Mouse (Mus musculus) cerebellum, postnatal 14 days (tissue): ENCODE results near the gene Rnf32.
A peak's percentile ranks its signal among the peaks of the same experiment; 100 is the strongest.

ENCODE experiments used
- DNase-seq, 2 experiments: peaks; one replicate each; pipeline ENCODE4 v3.0.0; 2021; ENCODE audit warnings: mixed read lengths in 2 of 2

The Rnf32 gene

GRCm38 (mm10) chr5:29195570-29196263, at the start of gene Rnf32:
Rnf32 (plus strand) TSS chr5:29195992.
- DNase-seq: peak; percentile 96

GRCm38 (mm10) chr5:29150146-29150545, 45.6 kb upstream of the Rnf32 start:
- no peak for DNase-seq

DNA sequence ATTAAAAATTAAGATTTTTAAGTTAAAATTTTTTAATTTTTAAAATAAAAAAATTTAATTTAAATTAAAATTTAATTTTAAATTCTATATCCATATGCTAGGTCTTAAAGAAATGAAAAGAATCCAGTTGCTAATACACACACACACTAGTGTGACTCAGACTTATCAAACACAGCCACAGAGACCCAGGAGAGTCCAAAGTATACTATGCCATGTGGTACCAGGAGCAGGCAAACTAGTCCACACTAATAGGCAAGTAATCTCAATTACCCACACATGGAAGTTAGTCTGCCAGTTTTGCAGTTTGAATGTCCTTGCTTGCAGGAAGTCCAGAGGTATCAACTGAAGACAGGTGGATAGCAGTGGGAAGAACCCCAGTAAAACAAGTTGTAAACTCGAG, 35.9 kb upstream of the Rnf32 start:
- no peak for DNase-seq

GRCm38 (mm10) chr5:29166947-29167346, 28.8 kb upstream of the Rnf32 start:
- no peak for DNase-seq

DNA sequence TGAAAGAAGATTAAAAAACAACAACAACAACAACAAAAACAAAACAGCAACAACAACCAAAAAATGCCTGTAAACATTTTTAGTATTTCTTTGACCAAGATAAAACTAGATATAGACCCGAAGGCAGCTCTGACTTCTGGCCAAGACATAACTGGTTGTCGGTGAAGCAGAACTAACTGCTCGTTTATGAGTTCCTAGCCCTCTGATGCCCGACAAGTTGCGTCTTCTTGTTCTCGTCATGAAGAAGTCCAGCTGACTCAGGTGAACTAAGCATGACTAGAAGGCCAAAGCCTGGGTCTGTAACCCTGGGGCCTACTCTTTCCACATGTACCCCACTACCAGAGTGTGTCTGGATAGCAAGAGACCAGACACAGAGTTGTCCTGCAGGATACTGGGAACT, 25.6 kb upstream of the Rnf32 start:
- DNase-seq: no peak

GRCm38 (mm10) chr5:29171165-29171564, 24.6 kb upstream of the Rnf32 start:
- no peak for DNase-seq

DNA sequence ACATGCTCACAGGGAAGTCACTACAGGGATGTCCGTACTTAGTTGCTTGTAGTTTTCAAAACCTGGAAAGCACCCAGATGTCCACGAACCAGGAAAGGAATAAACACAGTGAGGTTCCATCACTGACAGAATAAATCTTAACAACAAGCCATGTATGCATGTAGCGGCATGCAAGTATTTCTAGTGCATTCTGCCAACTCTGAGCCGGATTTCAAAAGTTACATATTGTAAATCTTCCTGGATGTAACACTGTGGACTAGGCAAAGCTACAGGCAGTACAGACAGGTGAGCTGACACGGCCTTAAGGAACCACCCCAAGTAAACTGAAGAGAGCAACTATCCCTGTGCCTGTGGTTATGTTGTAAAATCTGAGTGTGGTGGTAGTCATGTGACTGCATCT, 9.0 kb upstream of the Rnf32 start:
- DNase-seq: no peak

DNA sequence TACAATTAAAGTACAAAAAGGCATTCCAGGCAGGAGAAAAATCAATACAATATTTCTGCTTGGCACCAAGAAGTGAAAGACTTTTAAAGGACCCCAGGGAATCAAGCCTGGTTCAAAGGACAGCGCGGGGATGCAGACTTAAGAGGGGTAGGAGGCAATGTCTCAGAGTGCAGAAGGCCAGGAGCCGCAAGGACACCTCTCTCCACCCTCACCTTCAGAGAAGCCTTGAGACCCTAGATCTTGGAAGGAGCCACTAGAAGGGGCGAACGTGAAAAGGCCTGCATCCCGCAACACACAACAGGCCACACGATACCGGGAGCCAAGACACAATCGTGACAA, 592 bp upstream of the Rnf32 start:
- no peak for DNase-seq

DNA sequence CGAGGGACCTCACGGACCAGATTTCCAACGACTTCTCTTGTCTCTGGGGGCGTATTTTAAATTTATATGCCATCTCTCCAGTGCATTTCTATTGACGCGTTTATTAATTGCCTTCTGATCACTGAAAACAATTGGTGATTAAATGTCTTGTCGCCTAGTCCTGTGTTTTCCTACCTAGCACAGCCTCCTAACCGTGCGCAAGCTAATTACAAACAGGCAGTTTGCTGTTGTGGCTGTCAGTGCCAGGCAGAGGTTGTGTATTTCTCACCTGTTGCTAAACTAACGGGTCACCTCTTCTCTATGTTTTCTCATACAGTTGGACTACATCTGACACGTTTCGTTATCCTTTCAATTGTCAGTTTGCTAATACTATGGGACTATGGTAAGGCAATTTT, 469 bp downstream of the Rnf32 start:
- no peak for DNase-seq

GRCm38 (mm10) chr5:29197187-29197586, 1.4 kb downstream of the Rnf32 start:
- DNase-seq: no peak

GRCm38 (mm10) chr5:29198960-29199488, 3.2 kb downstream of the Rnf32 start:
- DNase-seq: no peak

DNA sequence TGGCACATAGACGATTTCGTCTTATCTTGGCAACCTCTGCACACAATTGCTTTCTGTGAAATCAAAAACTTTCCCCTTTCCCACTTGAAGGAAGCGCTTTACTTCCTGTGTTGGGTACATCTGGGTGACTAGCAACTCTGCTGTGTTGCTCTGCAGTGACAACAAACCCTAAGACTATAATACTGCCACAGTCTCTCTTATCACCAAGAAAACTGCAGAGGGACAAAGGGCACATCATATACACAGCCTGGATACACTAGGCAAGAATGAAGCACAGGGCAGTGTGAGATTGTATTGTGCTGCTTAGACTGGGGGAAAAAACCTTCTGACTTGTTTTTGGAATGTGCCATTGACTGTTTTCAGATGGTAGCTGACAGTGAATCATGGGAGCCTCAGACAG, 4.1 kb downstream of the Rnf32 start:
- DNase-seq: no peak

DNA sequence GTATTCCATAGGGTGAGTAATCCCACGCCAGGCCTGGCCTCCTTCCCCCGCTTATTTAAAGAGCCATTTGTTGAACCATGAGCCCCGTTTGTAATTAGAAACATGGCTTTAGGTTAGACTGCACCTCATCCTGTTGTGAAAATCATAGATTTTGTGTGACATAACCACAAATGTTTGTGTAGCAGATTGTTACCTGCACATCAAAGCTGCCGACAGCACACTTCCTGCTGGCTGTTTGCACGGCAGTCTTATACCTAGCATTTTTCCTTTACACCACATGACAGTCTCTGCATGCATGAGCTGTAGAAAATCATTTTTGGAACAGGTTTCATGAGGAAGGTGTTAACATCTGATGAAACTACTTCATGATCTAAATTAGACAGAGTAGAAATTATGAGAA, 9.9 kb downstream of the Rnf32 start:
- no peak for DNase-seq

DNA sequence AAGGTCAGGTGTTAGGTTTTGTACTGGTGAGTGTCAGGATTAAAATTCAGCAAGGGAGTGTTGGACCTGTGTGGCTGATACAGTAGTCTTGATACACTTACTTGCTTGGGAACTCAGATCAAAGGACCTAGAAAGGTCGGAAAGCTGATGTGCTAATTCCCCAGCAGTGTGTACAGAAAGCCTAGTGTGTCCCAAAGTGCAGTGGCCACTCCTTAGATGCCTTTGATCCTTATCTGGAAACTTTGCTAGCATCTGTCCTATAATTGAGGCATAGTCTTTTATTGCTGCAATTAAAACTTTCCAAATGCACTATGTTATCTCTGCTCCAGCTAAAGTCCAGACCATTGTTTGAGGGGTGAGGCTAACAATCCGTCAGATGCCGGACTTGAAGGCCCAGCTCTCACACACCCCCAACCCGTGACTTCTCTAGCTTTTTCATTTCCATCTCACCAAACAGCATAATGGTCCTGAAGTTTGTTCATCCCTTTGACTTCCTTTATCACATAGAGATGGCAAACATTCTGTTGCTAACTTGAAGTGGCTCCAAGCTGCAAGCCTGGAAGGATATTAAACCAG, 16.3 kb downstream of the Rnf32 start:
- no peak for DNase-seq

DNA sequence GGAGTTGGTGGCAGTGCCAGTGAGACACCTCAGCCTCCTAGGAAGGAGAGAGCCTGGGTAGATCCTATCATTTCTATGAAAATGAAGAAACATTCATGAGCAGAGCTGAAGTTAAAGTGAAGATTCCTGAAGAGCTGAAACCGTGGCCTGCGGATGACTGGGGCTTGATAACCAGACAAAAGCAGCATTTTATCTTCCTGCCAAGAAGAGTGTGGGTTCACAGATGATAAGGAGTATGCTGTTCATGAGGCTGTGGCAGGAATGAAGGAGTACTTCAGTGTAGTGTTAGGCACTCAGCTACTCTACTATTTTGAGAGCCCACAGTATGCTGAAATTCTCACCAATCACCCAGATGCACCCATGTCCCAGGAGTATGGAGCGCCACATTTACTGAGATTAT, 22.2 kb downstream of the Rnf32 start:
- no peak for DNase-seq

- no peak for DNase-seq
Observed at GRCm38 (mm10) chr5:29224089-29224488, 28.3 kb downstream of the Rnf32 start.

GRCm38 (mm10) chr5:29230481-29230880, 34.7 kb downstream of the Rnf32 start:
- no peak for DNase-seq

DNA sequence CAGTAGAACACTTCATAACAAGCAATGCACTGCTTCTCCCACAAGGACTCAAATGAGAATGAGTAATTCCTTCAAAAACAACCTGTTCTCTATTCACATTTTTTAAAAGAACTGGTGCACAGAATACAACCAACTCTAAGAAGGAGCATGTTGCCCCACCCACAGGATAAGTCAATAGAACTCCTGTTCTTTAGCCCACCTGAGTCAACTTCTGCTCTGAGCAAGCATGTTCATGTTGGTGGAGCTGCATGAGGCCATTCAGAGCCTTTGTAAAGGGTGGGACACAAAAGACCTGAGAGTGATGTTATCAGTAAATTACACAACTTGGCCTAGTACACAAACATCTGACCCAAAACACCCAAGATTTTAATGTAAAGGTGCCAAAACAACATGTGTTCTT, 42.6 kb downstream of the Rnf32 start:
- DNase-seq: no peak

- DNase-seq: no peak
Observed at GRCm38 (mm10) chr5:29244769-29245168, 49.0 kb downstream of the Rnf32 start.

DNA sequence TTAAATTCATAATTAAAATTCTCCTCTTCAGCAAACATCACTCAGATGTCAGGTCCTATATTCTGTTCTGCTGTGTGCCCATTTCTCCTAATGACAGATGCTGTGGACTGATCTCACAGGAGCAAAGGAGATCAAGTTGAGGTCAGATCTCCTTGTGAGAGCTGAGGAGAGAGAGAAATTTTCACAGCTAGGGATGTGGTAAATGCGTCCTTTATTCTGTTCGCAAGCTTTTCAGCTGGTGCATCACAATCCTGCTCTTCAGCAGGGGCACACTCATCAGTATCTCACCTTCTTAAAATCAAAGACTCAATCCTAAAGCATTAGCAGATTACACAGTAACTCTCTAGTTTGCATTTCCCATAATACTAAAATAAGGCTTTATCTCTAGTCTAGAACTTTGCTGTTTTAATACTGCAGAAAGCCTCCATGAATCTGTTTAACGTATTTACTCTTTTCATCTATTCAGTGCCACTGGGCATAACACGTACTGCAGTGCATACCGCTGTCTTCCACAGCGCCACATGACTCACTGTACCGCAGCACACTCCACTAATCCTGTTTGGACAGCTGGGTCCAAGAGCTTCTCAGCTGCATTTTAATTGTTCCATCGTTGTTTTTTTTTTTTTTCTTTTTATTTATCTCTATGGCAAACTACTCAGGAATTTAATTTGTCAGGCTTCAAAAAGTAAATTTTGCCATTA, 55.2 kb downstream of the Rnf32 start:
- DNase-seq: no peak

GRCm38 (mm10) chr5:29251496-29251873, 55.7 kb downstream of the Rnf32 start:
- DNase-seq: no peak

DNA sequence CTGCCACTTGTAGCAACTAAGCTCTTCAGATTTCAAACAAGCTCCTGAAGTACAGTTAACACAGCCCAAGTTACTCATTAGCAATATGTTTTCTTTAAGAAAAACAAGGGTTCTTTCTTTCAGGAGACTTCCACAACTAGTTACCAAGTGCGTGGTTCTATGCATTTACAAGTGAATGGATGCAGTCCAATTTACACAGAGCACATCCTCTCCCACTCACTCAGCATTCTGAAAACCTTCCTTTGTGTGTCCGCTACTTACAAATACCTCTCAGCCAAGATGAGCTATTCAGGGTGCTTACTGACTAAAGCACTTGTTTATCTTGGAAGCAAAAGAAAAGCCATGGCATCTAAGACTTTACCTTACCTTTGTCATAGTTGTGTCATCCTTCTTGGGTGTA, 58.1 kb downstream of the Rnf32 start:
- no peak for DNase-seq

- DNase-seq: no peak
Observed at GRCm38 (mm10) chr5:29270879-29271278, 75.1 kb downstream of the Rnf32 start.

GRCm38 (mm10) chr5:29273426-29273825, 77.6 kb downstream of the Rnf32 start:
- peak; percentile 36 to 58 for DNase-seq
